Comparison of ENCODE assay signal across 8 mouse cellular contexts in the genomic region with DNA sequence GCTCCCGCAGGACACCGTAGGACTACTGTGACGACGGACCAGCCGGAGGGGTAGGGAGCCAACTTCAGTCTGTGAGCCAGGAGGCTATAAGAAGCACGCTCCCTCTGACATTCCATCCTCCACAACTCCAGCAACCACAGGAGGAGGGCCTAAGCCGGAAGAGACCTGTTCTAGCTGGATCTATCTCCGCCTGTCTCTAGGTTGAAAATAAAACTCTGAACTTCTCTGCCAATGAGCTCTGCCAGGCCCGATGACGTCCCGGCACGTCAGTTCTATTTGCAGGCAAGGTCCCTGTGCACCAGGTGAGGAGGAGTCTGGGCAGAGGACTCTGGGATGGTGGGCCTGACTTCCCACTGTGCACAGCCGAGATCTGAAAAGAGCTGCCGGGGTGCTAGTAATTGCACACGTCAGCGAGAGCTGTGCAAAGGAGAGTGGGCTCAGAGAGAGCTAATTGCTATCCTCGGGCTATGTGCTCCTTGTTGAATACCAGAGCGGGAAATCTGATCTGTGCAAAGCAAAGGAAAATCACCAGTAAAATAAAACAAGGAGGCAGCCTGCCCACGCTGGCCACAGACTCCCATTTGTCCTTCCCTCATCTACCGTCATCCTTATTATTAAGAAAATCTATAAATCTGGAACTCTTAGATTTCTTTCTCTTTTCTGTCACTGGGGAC. TPM values are rescaled to one million over a fixed set of nuclear protein-coding genes. Genes with fewer than 3 reads are reported as not detected.
DNase-seq lines count a peak whose midpoint lies in the region; ATAC-seq and TF ChIP-seq lines count a peak whose summit lies in the region.

No protein-coding gene starts in this region.

- H3K4me2 ChIP-seq in forebrain, embryonic 16.5 days (ENCODE audit: low read length) = peak overlapping the region; percentile 62
- peak overlapping the region; percentile 68 for H3K4me2 ChIP-seq in liver, embryonic 16.5 days (ENCODE audit: low read depth, low read length)
- H3K4me2 ChIP-seq in neural tube, embryonic 11.5 days (ENCODE audit: low read depth) = peak overlapping the region; percentile 50

- H3K4me3 ChIP-seq in ES-Bruce4 (ENCODE audit: low read depth, low read length) = peak overlapping the region; percentile 43
- peak overlapping the region; percentile 35 for H3K4me3 ChIP-seq in forebrain, embryonic 16.5 days (replicated peaks; ENCODE audit: low read length)
- H3K4me3 ChIP-seq in liver, embryonic 16.5 days (ENCODE audit: low read depth, low read length) = peak overlapping the region; percentile 50
- H3K4me3 ChIP-seq in neural tube, embryonic 11.5 days (ENCODE audit: low read depth, low read length) = peak overlapping the region; percentile 17
- peak overlapping the region; percentile 16 for H3K4me3 ChIP-seq in thymus, adult 2 months (ENCODE audit: control insufficient read depth, insufficient read depth, low read length)

- no peak for TF ChIP-seq CTCF in ES-Bruce4 (IDR thresholded peaks at IDR 0.05; ENCODE audit: low read depth, low read length)
- no peak for TF ChIP-seq CTCF in thymus, adult 2 months (IDR thresholded peaks at IDR 0.05; ENCODE audit: borderline replicate concordance, control insufficient read depth, extremely low read depth, insufficient read depth, low read length, poor library complexity)

- no peak overlapping the region for H3K9ac ChIP-seq in ES-Bruce4 (ENCODE audit: low read depth, poor library complexity, severe bottlenecking)
- peak overlapping the region; percentile 14 for H3K9ac ChIP-seq in forebrain, embryonic 16.5 days (replicated peaks; ENCODE audit: low read depth, low read length)
- peak overlapping the region; percentile 31; the same call in 1 of the 2 replicates for H3K9ac ChIP-seq in liver, embryonic 16.5 days (ENCODE audit: low read depth, low read length)
- peak overlapping the region; percentile 55 for H3K9ac ChIP-seq in neural tube, embryonic 11.5 days (ENCODE audit: low read length)

- no peaks in the 10 kb centered on the region for H3K9me3 ChIP-seq in ES-Bruce4 (replicated peaks; ENCODE audit: control insufficient read depth, insufficient read depth, low read length, poor library complexity, severe bottlenecking)
- no peaks in the 10 kb centered on the region for H3K9me3 ChIP-seq in forebrain, embryonic 16.5 days (ENCODE audit: control insufficient read depth, low read length)
- no peaks in the 10 kb centered on the region for H3K9me3 ChIP-seq in liver, embryonic 16.5 days (replicated peaks; ENCODE audit: control insufficient read depth, low read length)
- no peaks in the 10 kb centered on the region for H3K9me3 ChIP-seq in neural tube, embryonic 11.5 days (ENCODE audit: control insufficient read depth, low read length)

- WGBS in forebrain, embryonic 16.5 days = 3% methylated on average over 20 of the region's 20 CpGs
- 32% methylated on average over 20 of the region's 20 CpGs for WGBS in liver, embryonic 16.5 days (ENCODE audit: insufficient replicate concordance)
- 3% methylated on average over 20 of the region's 20 CpGs for WGBS in neural tube, embryonic 11.5 days
- WGBS in thymus, adult 2 months = 72% methylated on average over 20 of the region's 20 CpGs

- no peaks in the 10 kb centered on the region for H3K27me3 ChIP-seq in ES-Bruce4 (ENCODE audit: control insufficient read depth, insufficient read depth, low read length, poor library complexity, severe bottlenecking)
- H3K27me3 ChIP-seq in forebrain, embryonic 16.5 days (replicated peaks; ENCODE audit: control insufficient read depth, insufficient read depth, low read length) = no peaks in the 10 kb centered on the region
- H3K27me3 ChIP-seq in liver, embryonic 16.5 days (ENCODE audit: control insufficient read depth, insufficient read depth, low read depth, low read length) = no peaks in the 10 kb centered on the region
- no peaks in the 10 kb centered on the region for H3K27me3 ChIP-seq in neural tube, embryonic 11.5 days (ENCODE audit: control insufficient read depth, insufficient read depth, low read length)
- no peaks in the 10 kb centered on the region for H3K27me3 ChIP-seq in thymus, adult 2 months (ENCODE audit: control insufficient read depth, insufficient read depth, low read length)

- no peaks in the 10 kb centered on the region for H3K36me3 ChIP-seq in ES-Bruce4 (ENCODE audit: control insufficient read depth, insufficient read depth, low read length, poor library complexity, severe bottlenecking)
- H3K36me3 ChIP-seq in forebrain, embryonic 16.5 days (ENCODE audit: control insufficient read depth, insufficient read depth) = no peaks in the 10 kb centered on the region
- no peaks in the 10 kb centered on the region for H3K36me3 ChIP-seq in liver, embryonic 16.5 days (ENCODE audit: control insufficient read depth, insufficient read depth)
- H3K36me3 ChIP-seq in neural tube, embryonic 11.5 days (ENCODE audit: control insufficient read depth, insufficient read depth, low read length) = no peaks in the 10 kb centered on the region
- no peaks in the 10 kb centered on the region for H3K36me3 ChIP-seq in thymus, adult 2 months (ENCODE audit: control insufficient read depth, insufficient read depth, low read length)

- no peak for TF ChIP-seq POLR2A in ES-Bruce4 (IDR thresholded peaks at IDR 0.05; ENCODE audit: insufficient read depth, low read length)
- TF ChIP-seq POLR2A in thymus, adult 2 months (IDR thresholded peaks at IDR 0.05; ENCODE audit: control insufficient read depth, extremely low read depth, insufficient read depth, low read length, poor library complexity) = no peak

- DNase-seq in cerebellum, adult 11-12 months = peak; percentile 90
- peak; percentile 61 for DNase-seq in heart, postnatal 25 days (ENCODE audit: low spot score)
- peak; percentile 77 to 87 for DNase-seq in kidney, postnatal 4 days
- DNase-seq in neural tube, embryonic 11.5 days (ENCODE audit: low spot score) = peak; percentile 75
- peak; percentile 37 for DNase-seq in thymus, adult 2 months

- H3K27ac ChIP-seq in ES-Bruce4 (ENCODE audit: insufficient read depth, low read length) = no peak overlapping the region
- peak overlapping the region; percentile 83 for H3K27ac ChIP-seq in forebrain, embryonic 16.5 days (ENCODE audit: low read length)
- H3K27ac ChIP-seq in liver, embryonic 16.5 days (ENCODE audit: low read length) = peak overlapping the region; percentile 74
- peak overlapping the region; percentile 85 for H3K27ac ChIP-seq in neural tube, embryonic 11.5 days (ENCODE audit: low read depth, low read length)
- H3K27ac ChIP-seq in thymus, adult 2 months (ENCODE audit: control insufficient read depth, insufficient read depth, low read length) = peak overlapping the region; percentile 31; the same call in 1 of the 2 replicates

- ATAC-seq in forebrain, embryonic 16.5 days = peak; percentile 82
- ATAC-seq in liver, embryonic 16.5 days (ENCODE audit: low read depth) = peak; percentile 71
- peak; percentile 62 for ATAC-seq in neural tube, embryonic 11.5 days (ENCODE audit: insufficient read depth, low FRiP score, low TSS enrichment)

- peaks cover 2% of the 10 kb centered on the region for H3K4me1 ChIP-seq in ES-Bruce4 (ENCODE audit: control insufficient read depth, insufficient read depth, low read length)
- peaks cover 41% of the 10 kb centered on the region for H3K4me1 ChIP-seq in forebrain, embryonic 16.5 days (replicated peaks; ENCODE audit: control insufficient read depth, insufficient read depth, low read length)
- H3K4me1 ChIP-seq in liver, embryonic 16.5 days (ENCODE audit: control insufficient read depth, low read depth, low read length) = peaks cover 14% of the 10 kb centered on the region
- peaks cover 30% of the 10 kb centered on the region for H3K4me1 ChIP-seq in neural tube, embryonic 11.5 days (ENCODE audit: control insufficient read depth, insufficient read depth, low read length)
- peaks cover 18% of the 10 kb centered on the region for H3K4me1 ChIP-seq in thymus, adult 2 months (replicated peaks; ENCODE audit: control insufficient read depth, insufficient read depth, low read length)

- TF ChIP-seq EP300 in ES-Bruce4 (IDR thresholded peaks at IDR 0.05; ENCODE audit: insufficient read depth, low read depth, low read length) = no peak

- intact Hi-C loops in heart, postnatal 25 days (cut with DNase I) = loop anchor here (1.0 to 5.0 kb wide), 2 partner anchors 58 to 151 kb away; no protein-coding TSS in a partner anchor

RNA-seq across cellular contexts. Expression of a gene that starts 58.7 kb away (rescaled TPM):
- polyA plus RNA-seq in ES-Bruce4 (2011; ENCODE audit: insufficient read depth, insufficient read length, low read depth, missing spikeins) = 5.7 TPM in 2 replicates
- 3.7 and 5.0 TPM in 2 replicates for polyA plus RNA-seq in forebrain, embryonic 16.5 days (2015; fragmentation: Nextera tagmentation; extraction: Ambion mirVana)
- total RNA-seq in heart, postnatal 25 days (2021) = 1 to 10 TPM; 2.5 to 4.4 TPM
- 0.78 and 0.84 TPM in 2 replicates for polyA plus RNA-seq in liver, embryonic 16.5 days (2015; fragmentation: Nextera tagmentation; extraction: Ambion mirVana)
- polyA plus RNA-seq in neural tube, embryonic 11.5 days (2014; fragmentation: Nextera tagmentation; extraction: Ambion mirVana) = 7.8 and 8.1 TPM in 2 replicates
- 3.5 and 4.0 TPM in 2 replicates for polyA plus RNA-seq in thymus, adult 2 months (2012; rRNA removed)

Comparison
In these comparisons a context has a peak if more than half of its experiments do, and no peak if none do; other contexts are left out.
1. DNase-seq: peak in every context shown above with its lines; median percentile 90 in cerebellum, adult 11-12 months; 82 in kidney, postnatal 4 days; 75 in neural tube, embryonic 11.5 days; 61 in heart, postnatal 25 days; 37 in thymus, adult 2 months.